Mouse (Mus musculus) stomach, embryonic 16.5 days (tissue): ENCODE data around the gene Rbm20. TPM values are rescaled to one million over a fixed set of nuclear protein-coding genes. Genes with fewer than 3 reads are reported as not detected.

Experiments used
- ATAC-seq: fragments of 200-750 bp; cut with Nextera tagmentation; 2 replicates; pipeline ENCODE4 v1.8.0; 2017; ENCODE audit warnings: moderate number of reproducible peaks, moderate TSS enrichment; ENCODE audit not compliant: insufficient read depth, low FRiP score
- H3K27ac ChIP-seq: fragments of 300-500 bp; sonication (generic); 2 replicates; pipeline ENCODE4 v1.5.1; 2014; ENCODE audit warnings: low read length
- H3K27me3 ChIP-seq: fragments of 300-500 bp; sonication (generic); 2 replicates; pipeline ENCODE4 v1.6.1; 2014; ENCODE audit warnings: low read length, control low read depth, mixed read lengths; ENCODE audit not compliant: control insufficient read depth, insufficient read depth
- H3K36me3 ChIP-seq: fragments of 300-500 bp; sonication (generic); 2 replicates; pipeline ENCODE4 v1.6.1; 2014; ENCODE audit warnings: low read length; ENCODE audit not compliant: control insufficient read depth, insufficient read depth
- H3K4me1 ChIP-seq: fragments of 300-500 bp; sonication (generic); 2 replicates; pipeline ENCODE4 v1.6.1; 2014; ENCODE audit warnings: low read length, control low read depth, mixed read lengths; ENCODE audit not compliant: control insufficient read depth, insufficient read depth
- H3K4me2 ChIP-seq: fragments of 300-500 bp; sonication (generic); 2 replicates; pipeline ENCODE4 v1.6.1; 2014; ENCODE audit warnings: low read depth, low read length, mixed read lengths
- H3K4me3 ChIP-seq: fragments of 300-500 bp; sonication (generic); replicated peaks from 2 replicates; pipeline ENCODE4 v1.5.1; 2014; ENCODE audit warnings: mild to moderate bottlenecking, low read length
- H3K9ac ChIP-seq: fragments of 300-500 bp; sonication (generic); 2 replicates; pipeline ENCODE4 v1.6.1; 2014; ENCODE audit warnings: low read length
- H3K9me3 ChIP-seq: fragments of 300-500 bp; sonication (generic); replicated peaks from 2 replicates; pipeline ENCODE4 v1.6.1; 2016; ENCODE audit warnings: low read length, control low read depth; ENCODE audit not compliant: control insufficient read depth
- WGBS: fragments of 180-500 bp; shearing (Covaris S2); extraction: QIAGEN DNeasy Blood & Tissue Kit; methylation state at CpG from one replicate; pipeline ENCODE4 v1.1.7; 2014; 5-methylcytosine and 5-hydroxymethylcytosine counted together
- polyA plus RNA-seq: library from polyadenylated mRNA; unstranded; fragments of >200 nt; fragmentation: Nextera tagmentation; extraction: Ambion mirVana; gene quantifications from 2 replicates; pipeline ENCODE4 v1.2.1, GENCODE M21; 2015

Gene Rbm20
- polyA plus RNA-seq, 1 experiment from 2014 or later, result 1.4 TPM

- H3K4me3 ChIP-seq, result no peak overlapping the region
- no peaks in the 10 kb centered on the region for H3K36me3 ChIP-seq
- peak overlapping the region; percentile 48; the same call in 1 of the 2 replicates for H3K27ac ChIP-seq
- no peak overlapping the region for H3K9ac ChIP-seq
- H3K27me3 ChIP-seq, result no peaks in the 10 kb centered on the region
- ATAC-seq, result no peak
- WGBS, result 81% methylated on average over 4 of the region's 4 CpGs
- no peaks in the 10 kb centered on the region for H3K9me3 ChIP-seq
- peaks cover 33% of the 10 kb centered on the region for H3K4me1 ChIP-seq
- no peak overlapping the region for H3K4me2 ChIP-seq
These were observed 221.4 kb downstream of the Rbm20 start for GRCm38 (mm10) chr19:53898498-53898897.

GRCm38 (mm10) chr19:53898970-53899900 is 222.1 kb downstream of the Rbm20 start:
- Histone ChIP-seq H3K9me3 (no peaks in the 10 kb centered on the region), H3K27me3 (no peaks in the 10 kb centered on the region), H3K4me1 (peaks cover 25% of the 10 kb centered on the region), H3K27ac (no peak overlapping the region), H3K4me3 (no peak overlapping the region), H3K9ac (no peak overlapping the region), H3K4me2 (no peak overlapping the region), H3K36me3 (no peaks in the 10 kb centered on the region)
- WGBS, result 80% methylated on average over 25 of the region's 25 CpGs
- no peak for ATAC-seq

- no peak overlapping the region for H3K9ac ChIP-seq
- H3K4me1 ChIP-seq, result peaks cover 20% of the 10 kb centered on the region
- ATAC-seq, result no peak
- no peaks in the 10 kb centered on the region for H3K9me3 ChIP-seq
- H3K4me2 ChIP-seq, result no peak overlapping the region
- no peak overlapping the region for H3K27ac ChIP-seq
- no peaks in the 10 kb centered on the region for H3K36me3 ChIP-seq
- no peaks in the 10 kb centered on the region for H3K27me3 ChIP-seq
- H3K4me3 ChIP-seq, result no peak overlapping the region
- 85% methylated on average over 14 of the region's 14 CpGs for WGBS
These were observed 223.0 kb downstream of the Rbm20 start for GRCm38 (mm10) chr19:53899941-53900610.

GRCm38 (mm10) chr19:53901931-53902738 is 225.0 kb downstream of the Rbm20 start:
- ATAC-seq, result no peak

GRCm38 (mm10) chr19:53902739-53903487 is 225.8 kb downstream of the Rbm20 start:
- WGBS, result under 1% methylated on average over 57 of the region's 61 CpGs
- no peaks in the 10 kb centered on the region for H3K36me3 ChIP-seq
- H3K9me3 ChIP-seq, result no peaks in the 10 kb centered on the region
- peak overlapping the region; percentile 74 for H3K4me2 ChIP-seq
- ATAC-seq, result peak; percentile 98
- H3K4me3 ChIP-seq, result peak overlapping the region; percentile 95
- no peaks in the 10 kb centered on the region for H3K27me3 ChIP-seq
- H3K4me1 ChIP-seq, result peaks cover 22% of the 10 kb centered on the region
- H3K27ac ChIP-seq, result peak overlapping the region; percentile 97
- peak overlapping the region; percentile 94 for H3K9ac ChIP-seq

More at GRCm38 (mm10) chr19:53901931-53902738, 225.0 kb downstream of the Rbm20 start:
- peak overlapping the region; percentile 80 for H3K9ac ChIP-seq
- WGBS, result 35% methylated on average over 15 of the region's 15 CpGs
- peak overlapping the region; percentile 97 for H3K27ac ChIP-seq
- H3K4me1 ChIP-seq, result peaks cover 22% of the 10 kb centered on the region
- H3K27me3 ChIP-seq, result no peaks in the 10 kb centered on the region
- peak overlapping the region; percentile 95 for H3K4me3 ChIP-seq
- H3K9me3 ChIP-seq, result no peaks in the 10 kb centered on the region
- H3K36me3 ChIP-seq, result no peaks in the 10 kb centered on the region
- H3K4me2 ChIP-seq, result peak overlapping the region; percentile 68

- Histone ChIP-seq H3K4me1 (peaks cover 22% of the 10 kb centered on the region), H3K4me3 (peak overlapping the region; percentile 95), H3K27ac (peak overlapping the region; percentile 92), H3K4me2 (peak overlapping the region; percentile 74), H3K36me3 (no peaks in the 10 kb centered on the region), H3K27me3 (no peaks in the 10 kb centered on the region), H3K9me3 (no peaks in the 10 kb centered on the region), H3K9ac (peak overlapping the region; percentile 94)
- ATAC-seq, result peak; percentile 54
- WGBS, result under 1% methylated on average over 55 of the region's 83 CpGs
These were observed 226.6 kb downstream of the Rbm20 start for GRCm38 (mm10) chr19:53903507-53904321.

- WGBS, result 50% methylated on average over 7 of the region's 7 CpGs
- H3K9me3 ChIP-seq, result no peaks in the 10 kb centered on the region
- H3K4me2 ChIP-seq, result peak overlapping the region; percentile 74
- H3K4me3 ChIP-seq, result peak overlapping the region; percentile 95
- no peak for ATAC-seq
- no peaks in the 10 kb centered on the region for H3K27me3 ChIP-seq
- H3K36me3 ChIP-seq, result peaks cover 9% of the 10 kb centered on the region; the same call in 1 of the 2 replicates
- H3K9ac ChIP-seq, result peak overlapping the region; percentile 50; the same call in 1 of the 2 replicates
- H3K4me1 ChIP-seq, result peaks cover 22% of the 10 kb centered on the region
- H3K27ac ChIP-seq, result peak overlapping the region; percentile 42; the same call in 1 of the 2 replicates
These were observed 227.9 kb downstream of the Rbm20 start for GRCm38 (mm10) chr19:53904833-53905480.
